Mouse (Mus musculus): Measurements from ENCODE around the gene Krtap19-1. TPM values are rescaled to one million over a fixed set of nuclear protein-coding genes. Genes with fewer than 3 reads are reported as not detected.

The Krtap19-1 gene
- not detected in 2 replicates for polyA plus RNA-seq (2015; fragmentation: Nextera tagmentation; extraction: Ambion mirVana)

GRCm38 (mm10) chr16:88869311-88869710 lies at the start of gene Krtap19-1:
TSS of gene Krtap19-1 (minus strand) at chr16:88869411.
- no peaks in the 10 kb centered on the region for H3K36me3 ChIP-seq
- H3K9ac ChIP-seq: no peak within 1 kb of the TSS
- no peaks in the 10 kb centered on the region for H3K9me3 ChIP-seq (replicated peaks)
- H3K4me1 ChIP-seq (replicated peaks): no peaks in the 10 kb centered on the region
- H3K27me3 ChIP-seq: no peaks in the 10 kb centered on the region
- no peak within 1 kb of the TSS for H3K4me2 ChIP-seq
- no peak within 1 kb of the TSS for H3K4me3 ChIP-seq (replicated peaks)
- no peak within 1 kb of the TSS for H3K27ac ChIP-seq
- DNase-seq (no peak), ATAC-seq (ENCODE audit: low read depth) (no peak)
- WGBS (ENCODE audit: insufficient replicate concordance): 70% methylated on average over 6 of the region's 6 CpGs

- H3K9ac ChIP-seq: no peak within 1 kb of the TSS
- H3K27me3 ChIP-seq: no peaks in the 10 kb centered on the region
- no peaks in the 10 kb centered on the region for H3K4me1 ChIP-seq (replicated peaks)
- WGBS (ENCODE audit: insufficient replicate concordance): 75% methylated on average over 6 of the region's 6 CpGs
- no peak within 1 kb of the TSS for H3K27ac ChIP-seq
- no peaks in the 10 kb centered on the region for H3K9me3 ChIP-seq (replicated peaks)
- no peak for DNase-seq
- ATAC-seq (ENCODE audit: low read depth): no peak
- H3K4me2 ChIP-seq: no peak within 1 kb of the TSS
- no peaks in the 10 kb centered on the region for H3K36me3 ChIP-seq
- H3K4me3 ChIP-seq (replicated peaks): no peak within 1 kb of the TSS
Measured at GRCm38 (mm10) chr16:88896357-88896756, 27.1 kb upstream of the Krtap19-1 start, which contains the start of gene Krtap19-5. TSS of gene Krtap19-5 (minus strand) at chr16:88896457.

- H3K9me3 ChIP-seq (replicated peaks): no peaks in the 10 kb centered on the region
- H3K9ac ChIP-seq: no peak overlapping the region
- H3K27me3 ChIP-seq: no peaks in the 10 kb centered on the region
- ATAC-seq (ENCODE audit: low read depth) (no peak), DNase-seq (no peak)
- no peak overlapping the region for H3K4me2 ChIP-seq
- no peaks in the 10 kb centered on the region for H3K36me3 ChIP-seq
- WGBS (ENCODE audit: insufficient replicate concordance): 63% methylated on average over 6 of the region's 6 CpGs
- H3K4me1 ChIP-seq (replicated peaks): no peaks in the 10 kb centered on the region
- no peak overlapping the region for H3K27ac ChIP-seq
- no peak overlapping the region for H3K4me3 ChIP-seq (replicated peaks)
Measured at GRCm38 (mm10) chr16:88886870-88887269, 17.7 kb upstream of the Krtap19-1 start.

DNA sequence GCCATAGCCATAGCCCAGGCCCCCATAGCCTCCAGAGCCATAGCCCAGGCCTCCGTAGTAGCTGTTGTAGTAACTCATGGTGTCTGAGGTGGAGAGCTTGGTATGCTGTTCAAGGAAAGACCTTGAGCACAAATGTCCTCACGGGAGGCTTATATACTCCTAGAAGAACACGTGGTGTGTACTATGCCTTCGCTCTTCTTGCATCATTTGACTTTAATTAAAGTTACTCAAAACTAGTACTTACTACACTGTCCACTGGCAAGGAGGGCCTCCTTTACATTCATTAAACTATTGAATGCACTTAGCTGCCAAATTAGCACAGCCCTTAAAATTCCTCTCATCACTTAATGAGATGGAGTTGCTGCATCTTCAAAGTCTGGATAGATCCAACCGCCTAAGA lies 15.8 kb upstream of the Krtap19-1 start, which contains the start of gene Krtap19-4:
Gene Krtap19-4, minus strand, starts transcription at position 101 of the 400 bp plus-strand sequence.
- WGBS (ENCODE audit: insufficient replicate concordance): 66% methylated on average over 5 of the region's 5 CpGs
- ATAC-seq (ENCODE audit: low read depth) (no peak), DNase-seq (no peak)
- H3K4me3 ChIP-seq (replicated peaks): no peak within 1 kb of the TSS
- H3K4me1 ChIP-seq (replicated peaks): no peaks in the 10 kb centered on the region
- no peak within 1 kb of the TSS for H3K9ac ChIP-seq
- H3K9me3 ChIP-seq (replicated peaks): no peaks in the 10 kb centered on the region
- H3K4me2 ChIP-seq: no peak within 1 kb of the TSS
- no peak within 1 kb of the TSS for H3K27ac ChIP-seq
- no peaks in the 10 kb centered on the region for H3K27me3 ChIP-seq
- no peaks in the 10 kb centered on the region for H3K36me3 ChIP-seq

DNA sequence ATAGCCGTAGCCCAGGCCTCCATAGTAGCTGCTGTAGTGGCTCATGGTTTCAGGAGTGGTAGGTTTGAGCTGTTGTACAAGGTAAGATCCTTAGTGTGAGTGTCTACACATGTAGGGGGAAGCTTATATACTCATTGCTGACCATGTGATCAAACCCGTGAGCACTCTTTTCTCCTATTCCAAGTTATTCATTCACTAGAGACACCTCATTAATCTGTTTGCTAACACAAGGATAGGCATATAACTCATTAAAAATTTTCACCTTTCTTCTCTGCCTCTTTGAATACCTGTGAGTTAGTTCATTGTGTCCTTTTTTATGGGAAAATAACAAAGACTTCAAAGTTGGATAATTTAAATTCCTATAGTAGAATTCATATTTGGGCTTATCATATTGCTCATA lies 8.7 kb upstream of the Krtap19-1 start, which contains the start of gene Krtap19-3:
Gene Krtap19-3, minus strand, starts transcription at position 101 of the 400 bp plus-strand sequence.
- Histone ChIP-seq H3K36me3 (no peaks in the 10 kb centered on the region), H3K4me1 (replicated peaks) (no peaks in the 10 kb centered on the region), H3K9ac (no peak within 1 kb of the TSS), H3K4me3 (replicated peaks) (no peak within 1 kb of the TSS), H3K4me2 (no peak within 1 kb of the TSS), H3K27ac (no peak within 1 kb of the TSS), H3K27me3 (no peaks in the 10 kb centered on the region), H3K9me3 (replicated peaks) (no peaks in the 10 kb centered on the region)
- 71% methylated on average over 2 of the region's 2 CpGs for WGBS (ENCODE audit: insufficient replicate concordance)
- ATAC-seq (ENCODE audit: low read depth) (no peak), DNase-seq (no peak)

DNA sequence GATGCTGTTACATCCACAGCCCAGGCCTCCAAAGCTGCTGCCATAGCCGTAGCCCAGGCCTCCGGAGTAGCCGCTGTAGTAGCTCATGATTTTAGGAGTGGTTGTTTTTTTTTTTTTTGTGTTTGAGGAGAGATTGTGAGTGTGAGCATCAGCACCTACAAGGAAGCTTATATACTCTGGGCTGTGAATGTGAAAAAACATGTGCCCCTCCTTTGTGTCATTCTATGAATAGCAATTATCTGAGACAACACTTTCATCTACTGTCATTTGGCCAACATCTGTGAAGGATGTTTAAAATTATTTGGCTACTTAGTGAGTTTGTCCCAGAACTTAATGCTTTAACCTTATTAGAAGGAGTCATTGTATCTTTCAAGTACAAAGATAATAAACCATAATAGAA lies 5.0 kb upstream of the Krtap19-1 start, which contains the start of gene Krtap19-2:
Gene Krtap19-2, minus strand, starts transcription at position 101 of the 400 bp plus-strand sequence.
- H3K4me3 ChIP-seq (replicated peaks): no peak within 1 kb of the TSS
- H3K36me3 ChIP-seq: no peaks in the 10 kb centered on the region
- no peak within 1 kb of the TSS for H3K9ac ChIP-seq
- no peak within 1 kb of the TSS for H3K27ac ChIP-seq
- DNase-seq (no peak), ATAC-seq (ENCODE audit: low read depth) (no peak)
- H3K4me2 ChIP-seq: no peak within 1 kb of the TSS
- 83% methylated on average over 3 of the region's 3 CpGs for WGBS (ENCODE audit: insufficient replicate concordance)
- H3K27me3 ChIP-seq: no peaks in the 10 kb centered on the region
- H3K9me3 ChIP-seq (replicated peaks): no peaks in the 10 kb centered on the region
- no peaks in the 10 kb centered on the region for H3K4me1 ChIP-seq (replicated peaks)

DNA sequence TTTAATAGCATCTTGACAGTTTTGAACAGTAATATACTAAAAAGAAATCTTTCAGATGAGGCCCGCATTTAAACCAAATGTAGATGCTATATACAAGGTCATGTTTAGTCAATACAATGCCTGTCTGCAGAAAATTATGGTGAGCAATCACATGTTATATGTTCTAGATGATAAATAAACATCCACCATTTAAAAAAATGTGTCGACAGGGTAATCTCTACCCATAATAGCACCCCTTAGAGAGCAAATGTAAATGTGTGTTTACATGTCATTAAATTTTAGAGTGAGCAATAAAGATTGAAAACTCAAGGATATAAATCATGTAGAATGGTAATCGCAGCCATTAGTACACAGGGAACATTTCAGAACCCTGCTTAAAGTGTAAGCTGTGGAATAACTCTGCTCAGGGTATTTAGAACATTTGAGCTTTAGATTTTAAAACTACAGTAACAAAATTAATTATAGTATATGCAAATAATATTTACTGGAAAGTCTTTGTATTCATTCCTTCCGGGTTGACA lies 4.3 kb downstream of the Krtap19-1 start:
- Histone ChIP-seq H3K9ac (no peak overlapping the region), H3K4me3 (replicated peaks) (no peak overlapping the region), H3K4me1 (replicated peaks) (no peaks in the 10 kb centered on the region), H3K27ac (no peak overlapping the region), H3K36me3 (no peaks in the 10 kb centered on the region), H3K4me2 (no peak overlapping the region), H3K9me3 (replicated peaks) (no peaks in the 10 kb centered on the region), H3K27me3 (no peaks in the 10 kb centered on the region)
- 69% methylated on average over 4 of the region's 4 CpGs for WGBS (ENCODE audit: insufficient replicate concordance)
- DNase-seq (no peak), ATAC-seq (ENCODE audit: low read depth) (no peak)

DNA sequence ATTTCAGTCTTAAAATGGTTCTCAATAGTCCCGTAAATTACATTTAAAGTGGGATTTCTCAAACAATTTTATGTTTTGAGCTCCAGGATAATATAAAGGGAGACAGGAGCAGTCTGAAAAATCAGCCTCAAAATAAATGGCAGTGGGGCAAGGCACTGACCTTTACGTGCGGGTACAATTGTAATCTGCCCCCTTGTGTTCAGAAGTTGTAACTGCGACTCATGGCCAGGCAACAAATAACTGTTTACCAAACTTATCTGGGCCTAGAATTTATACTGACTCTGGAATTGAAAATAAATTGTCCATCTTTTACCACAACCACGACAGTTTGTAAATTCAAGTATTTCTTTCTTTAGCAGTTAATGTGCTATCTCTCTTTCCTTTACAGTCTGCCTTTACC lies 17.8 kb downstream of the Krtap19-1 start:
- ATAC-seq (ENCODE audit: low read depth): no peak
- no peaks in the 10 kb centered on the region for H3K4me1 ChIP-seq (replicated peaks)
- no peak overlapping the region for H3K9ac ChIP-seq
- H3K4me3 ChIP-seq (replicated peaks): no peak overlapping the region
- H3K27ac ChIP-seq: no peak overlapping the region
- H3K9me3 ChIP-seq (replicated peaks): no peaks in the 10 kb centered on the region
- 20% methylated on average over 5 of the region's 5 CpGs for WGBS (ENCODE audit: insufficient replicate concordance)
- no peak for DNase-seq
- H3K4me2 ChIP-seq: no peak overlapping the region
- no peaks in the 10 kb centered on the region for H3K36me3 ChIP-seq
- H3K27me3 ChIP-seq: no peaks in the 10 kb centered on the region

- no peaks in the 10 kb centered on the region for H3K36me3 ChIP-seq
- 64% methylated on average over 4 of the region's 4 CpGs for WGBS (ENCODE audit: insufficient replicate concordance)
- no peak overlapping the region for H3K9ac ChIP-seq
- no peak overlapping the region for H3K4me3 ChIP-seq (replicated peaks)
- H3K9me3 ChIP-seq (replicated peaks): no peaks in the 10 kb centered on the region
- no peaks in the 10 kb centered on the region for H3K4me1 ChIP-seq (replicated peaks)
- H3K27me3 ChIP-seq: no peaks in the 10 kb centered on the region
- H3K4me2 ChIP-seq: no peak overlapping the region
- ATAC-seq (ENCODE audit: low read depth) (0 out of 2 replicates have a peak, but pooled peaks have one; percentile 31), DNase-seq (no peak)
- H3K27ac ChIP-seq: no peak overlapping the region
Measured at GRCm38 (mm10) chr16:88848558-88848957, 20.7 kb downstream of the Krtap19-1 start.

- ATAC-seq (ENCODE audit: low read depth) (no peak), DNase-seq (no peak)
- Histone ChIP-seq H3K36me3 (no peaks in the 10 kb centered on the region), H3K27ac (no peak overlapping the region), H3K9ac (no peak overlapping the region), H3K27me3 (no peaks in the 10 kb centered on the region), H3K4me2 (no peak overlapping the region), H3K4me3 (replicated peaks) (no peak overlapping the region), H3K9me3 (replicated peaks) (no peaks in the 10 kb centered on the region), H3K4me1 (replicated peaks) (no peaks in the 10 kb centered on the region)
- WGBS (ENCODE audit: insufficient replicate concordance): 89% methylated on average over 1 of the region's 1 CpGs
Measured at GRCm38 (mm10) chr16:88847363-88847762, 21.8 kb downstream of the Krtap19-1 start.

- Histone ChIP-seq H3K4me3 (replicated peaks) (no peak overlapping the region), H3K4me2 (no peak overlapping the region), H3K9ac (no peak overlapping the region), H3K36me3 (no peaks in the 10 kb centered on the region), H3K27me3 (no peaks in the 10 kb centered on the region), H3K27ac (no peak overlapping the region), H3K9me3 (replicated peaks) (no peaks in the 10 kb centered on the region), H3K4me1 (replicated peaks) (no peaks in the 10 kb centered on the region)
- 70% methylated on average over 3 of the region's 3 CpGs for WGBS (ENCODE audit: insufficient replicate concordance)
- DNase-seq: no peak
- ATAC-seq (ENCODE audit: low read depth): no peak
Measured at GRCm38 (mm10) chr16:88826978-88827377, 42.2 kb downstream of the Krtap19-1 start.

DNA sequence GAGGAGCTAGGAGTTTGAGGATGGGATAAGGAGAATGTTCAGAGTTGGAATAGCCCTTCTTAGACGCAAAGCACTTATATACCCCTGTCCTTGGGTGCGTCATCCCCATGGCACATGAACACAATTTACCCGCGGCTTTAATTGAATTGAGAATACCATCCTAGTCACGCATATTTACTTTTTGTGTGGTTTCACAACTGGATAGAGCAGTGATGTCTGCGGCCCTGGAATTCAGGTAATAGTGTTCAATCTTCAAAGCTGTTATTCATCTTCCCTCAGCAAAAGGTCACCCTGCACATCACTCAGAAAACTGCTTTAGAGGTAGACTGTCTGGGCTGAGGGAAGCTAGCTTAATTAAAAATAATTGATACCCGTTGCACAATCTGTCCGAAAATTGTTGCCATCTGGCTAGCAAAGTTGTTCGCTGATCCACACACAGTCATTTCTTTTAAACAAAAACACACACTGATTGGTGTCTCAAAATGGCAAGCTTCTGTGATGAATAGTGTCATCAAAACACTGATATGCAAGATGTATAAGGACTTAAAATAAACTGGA lies 43.0 kb downstream of the Krtap19-1 start, which contains the start of gene Krtap14:
Gene Krtap14, minus strand, starts transcription at position 51 of the 558 bp plus-strand sequence.
- whole genome bisulfite sequencing (ENCODE audit: insufficient replicate concordance): 78% methylated on average over 9 of the region's 9 CpGs

More for the DNA sequence above, 43.0 kb downstream of the Krtap19-1 start, which contains the start of gene Krtap14:
- no peaks in the 10 kb centered on the region for H3K9me3 ChIP-seq (replicated peaks)
- no peaks in the 10 kb centered on the region for H3K36me3 ChIP-seq
- H3K4me3 ChIP-seq (replicated peaks): no peak within 1 kb of the TSS
- no peak for ATAC-seq (ENCODE audit: low read depth)
- H3K27me3 ChIP-seq: no peaks in the 10 kb centered on the region
- no peak within 1 kb of the TSS for H3K9ac ChIP-seq
- DNase-seq: no peak
- no peak within 1 kb of the TSS for H3K27ac ChIP-seq
- no peaks in the 10 kb centered on the region for H3K4me1 ChIP-seq (replicated peaks)
- H3K4me2 ChIP-seq: no peak within 1 kb of the TSS
